ENCODE assay signal across 10 mouse cellular contexts in the genomic region with DNA sequence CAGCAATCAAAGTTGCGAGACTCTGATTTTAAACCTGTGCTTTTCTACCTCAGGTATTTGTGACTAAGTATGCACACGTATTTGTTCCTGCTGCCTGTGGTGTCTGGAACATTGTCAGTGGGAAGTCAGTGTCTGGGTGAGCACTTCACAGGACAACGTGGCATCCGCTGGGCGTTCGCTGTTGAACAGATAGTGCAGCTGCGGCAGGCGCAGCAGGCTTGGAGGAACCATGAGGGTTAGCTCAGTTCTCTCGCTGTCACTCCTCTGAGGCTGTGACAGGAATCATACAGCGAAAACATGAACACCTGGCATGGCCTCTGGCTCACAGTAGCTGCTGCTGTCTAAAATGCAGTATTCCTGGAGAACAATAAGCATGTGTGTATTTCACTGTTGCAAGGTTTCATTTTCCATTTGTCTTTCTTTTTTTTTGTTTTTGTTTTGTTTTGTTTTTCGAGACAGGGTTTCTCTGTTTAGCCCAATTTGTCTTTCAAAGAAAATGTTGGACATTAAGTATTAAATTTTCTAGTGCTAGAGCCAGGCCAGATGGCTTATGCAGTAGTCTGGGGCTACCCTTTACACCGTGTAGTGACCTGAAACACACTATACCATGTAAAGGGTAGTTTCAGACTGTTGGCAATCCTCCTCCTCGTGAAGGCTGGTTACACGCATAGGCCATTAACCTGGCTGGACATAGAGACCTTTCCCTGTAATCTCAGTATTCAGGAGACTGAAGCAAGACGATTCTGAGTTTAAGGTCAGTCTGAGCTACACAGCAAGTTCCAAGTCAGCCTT. TPM values are rescaled to one million over a fixed set of nuclear protein-coding genes. Genes with fewer than 3 reads are reported as not detected.
DNase-seq lines count a peak whose midpoint lies in the region; ATAC-seq and TF ChIP-seq lines count a peak whose summit lies in the region.
"Had no signal": no experiment of that assay in that cellular context is flagged by ENCODE, and none has a peak within 500 bp of the region (broad histone marks: within the 10 kb centered on the region; RNA-seq: fewer than 3 reads in every experiment).

No protein-coding gene starts in this region.

- no peak for TF ChIP-seq CTCF in brain, embryonic 14.5 days (IDR thresholded peaks at IDR 0.05; ENCODE audit: borderline replicate concordance, extremely low read depth, insufficient read depth, insufficient read length)
- no peak for TF ChIP-seq CTCF in small intestine, adult 2 months (IDR thresholded peaks at IDR 0.05; ENCODE audit: extremely low read depth, insufficient read length, insufficient replicate concordance, low read depth, low read length)

- no peak overlapping the region for H3K4me2 ChIP-seq in limb, embryonic 11.5 days (ENCODE audit: low read depth, severe bottlenecking)
- H3K4me2 ChIP-seq in forebrain, embryonic 15.5 days (replicated peaks), result no peak overlapping the region
- H3K4me2 ChIP-seq: liver, embryonic 15.5 days had no signal

- no peak overlapping the region for H3K27ac ChIP-seq in limb, embryonic 11.5 days (replicated peaks; ENCODE audit: low read depth, low read length)
- H3K27ac ChIP-seq in limb, embryonic 10.5 days, result no peak overlapping the region
- peak overlapping the region; percentile 79 for H3K27ac ChIP-seq in forebrain, embryonic 15.5 days (replicated peaks)
- peak overlapping the region; percentile 53 for H3K27ac ChIP-seq in small intestine, adult 2 months (ENCODE audit: insufficient read depth, low read depth, low read length)
- H3K27ac ChIP-seq: liver, embryonic 15.5 days had no signal

- H3K4me1 ChIP-seq in limb, embryonic 11.5 days (ENCODE audit: control insufficient read depth, insufficient read depth, low read length), result no peaks in the 10 kb centered on the region
- H3K4me1 ChIP-seq in limb, embryonic 10.5 days, result no peaks in the 10 kb centered on the region
- peaks cover 16% of the 10 kb centered on the region for H3K4me1 ChIP-seq in forebrain, embryonic 15.5 days
- H3K4me1 ChIP-seq in small intestine, adult 2 months (ENCODE audit: control insufficient read depth, insufficient read depth, insufficient read length, low read length), result peaks cover 5% of the 10 kb centered on the region

- ATAC-seq in limb, embryonic 11.5 days (ENCODE audit: insufficient number of reproducible peaks, low FRiP score, low TSS enrichment, low read depth), result 0 out of 2 replicates have a peak, but pooled peaks have one; percentile 28
- peak; percentile 62 for ATAC-seq in forebrain, embryonic 15.5 days (replicated peaks)
- no peak for ATAC-seq in erythroblast, adult 5-6 weeks (replicated peaks; ENCODE audit: low FRiP score, poor library complexity, severe bottlenecking)

- TF ChIP-seq POLR2A in brain, embryonic 14.5 days (IDR thresholded peaks at IDR 0.05; ENCODE audit: borderline replicate concordance, extremely low read depth, insufficient read depth, insufficient read length, poor library complexity, severe bottlenecking), result no peak
- no peak for TF ChIP-seq POLR2A in small intestine, adult 2 months (IDR thresholded peaks at IDR 0.05; ENCODE audit: low read depth, low read length)

- WGBS in limb, embryonic 11.5 days, result 89% methylated on average over 15 of the region's 15 CpGs
- 89% methylated on average over 15 of the region's 15 CpGs for WGBS in limb, embryonic 10.5 days
- 78% methylated on average over 15 of the region's 15 CpGs for WGBS in forebrain, embryonic 15.5 days
- WGBS in small intestine, adult 2 months, result 78% methylated on average over 15 of the region's 15 CpGs

- H3K9ac ChIP-seq in limb, embryonic 11.5 days (ENCODE audit: low read length), result no peak overlapping the region
- H3K9ac ChIP-seq in forebrain, embryonic 15.5 days (replicated peaks), result no peak overlapping the region
- H3K9ac ChIP-seq: liver, embryonic 15.5 days had no signal

- H3K36me3 ChIP-seq in limb, embryonic 11.5 days (ENCODE audit: control insufficient read depth, insufficient read depth, low read length), result 0 out of 2 replicates have a peak, but pooled peaks cover 2% of the 10 kb centered on the region
- H3K36me3 ChIP-seq in limb, embryonic 10.5 days, result peaks cover 74% of the 10 kb centered on the region
- H3K36me3 ChIP-seq in forebrain, embryonic 15.5 days, result peaks cover 2% of the 10 kb centered on the region; the same call in 1 of the 2 replicates
- peaks cover 8% of the 10 kb centered on the region for H3K36me3 ChIP-seq in small intestine, adult 2 months (ENCODE audit: control insufficient read depth, insufficient read depth, low read length)

- no peaks in the 10 kb centered on the region for H3K9me3 ChIP-seq in limb, embryonic 11.5 days (ENCODE audit: control insufficient read depth, low read length)
- H3K9me3 ChIP-seq in limb, embryonic 10.5 days (replicated peaks), result no peaks in the 10 kb centered on the region
- no peaks in the 10 kb centered on the region for H3K9me3 ChIP-seq in forebrain, embryonic 15.5 days
- H3K9me3 ChIP-seq: liver, embryonic 15.5 days had no signal

- H3K27me3 ChIP-seq in limb, embryonic 11.5 days (ENCODE audit: control insufficient read depth, insufficient read depth, low read length), result no peaks in the 10 kb centered on the region
- no peaks in the 10 kb centered on the region for H3K27me3 ChIP-seq in limb, embryonic 10.5 days (ENCODE audit: low read depth, poor library complexity, severe bottlenecking)
- H3K27me3 ChIP-seq in forebrain, embryonic 15.5 days, result no peaks in the 10 kb centered on the region
- H3K27me3 ChIP-seq in small intestine, adult 2 months (ENCODE audit: control insufficient read depth, insufficient read depth, low read length), result no peaks in the 10 kb centered on the region
- H3K27me3 ChIP-seq: liver, embryonic 15.5 days had no signal

- DNase-seq in limb, embryonic 11.5 days (ENCODE audit: low spot score), result no peak
- DNase-seq in limb, embryonic 10.5 days (ENCODE audit: low spot score), result no peak
- peak; percentile 50 for DNase-seq in brain, embryonic 14.5 days (ENCODE audit: low read depth)
- DNase-seq in Muller cell, postnatal 12 days (ENCODE audit: inconsistent ontology term), result no peak
- DNase-seq in layer of hippocampus, adult 9-11 months, result no peak
- DNase-seq: kidney, postnatal 36 days had no signal

- no peak overlapping the region for H3K4me3 ChIP-seq in limb, embryonic 11.5 days (ENCODE audit: low read depth, low read length)
- no peak overlapping the region for H3K4me3 ChIP-seq in limb, embryonic 10.5 days
- H3K4me3 ChIP-seq in forebrain, embryonic 15.5 days, result no peak overlapping the region
- H3K4me3 ChIP-seq in small intestine, adult 2 months (ENCODE audit: low read depth, low read length), result no peak overlapping the region
- H3K4me3 ChIP-seq: liver, embryonic 15.5 days had no signal

RNA-seq across cellular contexts. Expression of gene Tmem123, which starts 20.2 kb away (rescaled TPM):
- polyA plus RNA-seq in limb, embryonic 11.5 days (2014; fragmentation: Nextera tagmentation; extraction: Ambion mirVana), result 92.6 and 95.8 TPM in 2 replicates
- polyA plus RNA-seq in limb, embryonic 10.5 days (2016; fragmentation: Nextera tagmentation; extraction: Ambion mirVana), result 89.2 and 90.5 TPM in 2 replicates
- 26.6 and 32.5 TPM in 2 replicates for polyA plus RNA-seq in brain, embryonic 14.5 days (2012; rRNA removed)
- polyA plus RNA-seq in forebrain, embryonic 15.5 days (2015; fragmentation: Nextera tagmentation; extraction: Ambion mirVana), result 27.6 and 31.5 TPM in 2 replicates
- polyA plus RNA-seq in small intestine, adult 2 months (2012; rRNA removed), result 16.9 and 25.1 TPM in 2 replicates
- total RNA-seq in erythroblast, adult 5-6 weeks (2015; ENCODE audit: low replicate concordance), result 28.1 and 44.5 TPM in 2 replicates
- total RNA-seq in erythroblast, adult 5-6 weeks (2017; ENCODE audit: low replicate concordance), result 19.9 and 34.9 TPM in 2 replicates

RNA-seq across cellular contexts. Expression of gene Birc2, which starts 52.8 kb away (rescaled TPM):
- 42.7 and 42.8 TPM in 2 replicates for polyA plus RNA-seq in limb, embryonic 11.5 days (2014; fragmentation: Nextera tagmentation; extraction: Ambion mirVana)
- polyA plus RNA-seq in limb, embryonic 10.5 days (2016; fragmentation: Nextera tagmentation; extraction: Ambion mirVana), result 26.8 and 37.6 TPM in 2 replicates
- polyA plus RNA-seq in brain, embryonic 14.5 days (2012; rRNA removed), result 37.3 and 49.2 TPM in 2 replicates
- polyA plus RNA-seq in forebrain, embryonic 15.5 days (2015; fragmentation: Nextera tagmentation; extraction: Ambion mirVana), result 50.9 and 51.9 TPM in 2 replicates
- 3.5 and 5.4 TPM in 2 replicates for polyA plus RNA-seq in small intestine, adult 2 months (2012; rRNA removed)
- 29.4 and 33.2 TPM in 2 replicates for total RNA-seq in erythroblast, adult 5-6 weeks (2015; ENCODE audit: low replicate concordance)
- 35.0 and 37.4 TPM in 2 replicates for total RNA-seq in erythroblast, adult 5-6 weeks (2017; ENCODE audit: low replicate concordance)

Comparison
In these comparisons a context has a peak if more than half of its experiments do, and no peak if none do; other contexts are left out.
1. H3K27ac ChIP-seq: peak in forebrain, embryonic 15.5 days (single experiment) and small intestine, adult 2 months (single experiment); none in limb, embryonic 11.5 days (single experiment) and limb, embryonic 10.5 days (single experiment).